Mouse (Mus musculus): ENCODE data around the gene Ppig. TPM values are rescaled to one million over a fixed set of nuclear protein-coding genes. Genes with fewer than 3 reads are reported as not detected.

The Ppig gene
- total RNA-seq, 2 experiments from 2014 or later, result 33.8 to 40.1 TPM

DNA sequence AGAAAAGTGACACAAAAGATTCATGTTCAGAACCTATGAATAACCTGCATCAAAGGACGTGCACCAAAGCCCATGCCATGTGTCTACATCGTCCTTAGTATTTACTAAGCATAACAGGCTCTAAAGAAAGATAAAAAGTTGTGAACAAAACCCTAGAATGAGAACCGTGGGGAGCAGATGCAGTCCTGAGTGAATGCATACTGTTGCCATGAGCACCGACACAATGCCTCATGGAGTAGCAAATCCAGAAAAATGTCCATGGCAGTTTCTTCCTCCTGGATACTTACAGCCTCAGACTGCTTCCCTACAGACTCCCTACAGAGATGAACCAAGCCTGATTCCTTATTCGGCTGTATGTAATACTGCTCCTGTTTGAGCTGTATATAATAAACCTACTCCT, 38.6 kb downstream of the Ppig start:
- no peak for DNase-seq

DNA sequence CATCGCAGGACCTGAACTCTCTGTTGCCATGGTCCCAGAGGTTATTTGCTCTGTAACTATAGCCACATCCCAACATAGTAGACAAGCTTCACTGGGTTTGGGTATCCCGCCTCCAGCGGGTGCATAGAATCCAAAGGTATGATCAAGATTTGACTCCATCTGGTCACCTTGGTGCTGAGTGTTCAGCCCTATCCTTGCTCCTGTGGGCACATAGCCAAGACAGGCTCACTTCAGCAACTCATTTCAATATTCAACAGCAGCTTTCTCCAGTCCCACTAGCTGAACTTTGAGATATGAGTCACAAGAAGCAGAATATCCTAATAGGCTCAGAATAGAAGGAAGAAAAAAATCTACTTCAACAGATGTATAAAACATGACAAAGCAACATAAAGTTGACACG, 41.0 kb downstream of the Ppig start:
- no peak for DNase-seq

DNA sequence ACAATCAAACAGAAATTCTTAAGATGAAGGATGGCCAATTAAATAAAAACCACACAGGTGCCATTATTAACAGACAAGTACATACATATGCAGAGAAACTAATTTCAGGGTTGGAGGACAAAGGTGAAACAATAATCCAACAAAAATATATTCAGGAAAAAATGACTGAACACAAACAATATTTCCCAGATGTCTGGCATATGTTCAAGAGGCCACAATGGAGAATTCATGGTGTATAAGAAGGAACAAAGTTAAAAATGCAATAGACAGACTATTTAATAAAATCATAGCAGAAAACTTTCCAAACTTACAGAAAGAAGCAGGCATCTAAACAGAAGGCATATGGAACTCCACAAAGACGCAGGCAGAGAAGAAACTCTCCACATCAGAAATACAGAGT, 42.4 kb downstream of the Ppig start:
- no peak for DNase-seq

DNA sequence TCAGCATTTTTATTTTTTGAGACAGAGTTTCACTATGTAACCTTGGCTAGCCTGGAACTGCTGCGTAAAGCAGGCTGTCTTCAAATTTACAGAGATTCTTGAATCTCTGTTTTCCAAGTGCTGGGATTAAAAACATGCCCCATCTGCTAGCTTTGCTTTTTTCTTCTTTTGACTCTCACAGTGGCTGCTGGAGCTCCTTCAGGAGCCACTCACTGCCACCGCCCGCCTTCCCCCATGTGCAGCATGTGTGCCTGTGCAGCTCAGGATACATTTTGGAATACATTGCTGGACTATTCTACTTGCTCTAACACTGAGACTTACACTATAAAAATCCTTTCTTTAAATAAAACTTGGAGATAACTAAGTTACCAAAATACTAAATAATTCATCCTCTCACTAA, 51.0 kb downstream of the Ppig start:
- DNase-seq, result no peak

DNA sequence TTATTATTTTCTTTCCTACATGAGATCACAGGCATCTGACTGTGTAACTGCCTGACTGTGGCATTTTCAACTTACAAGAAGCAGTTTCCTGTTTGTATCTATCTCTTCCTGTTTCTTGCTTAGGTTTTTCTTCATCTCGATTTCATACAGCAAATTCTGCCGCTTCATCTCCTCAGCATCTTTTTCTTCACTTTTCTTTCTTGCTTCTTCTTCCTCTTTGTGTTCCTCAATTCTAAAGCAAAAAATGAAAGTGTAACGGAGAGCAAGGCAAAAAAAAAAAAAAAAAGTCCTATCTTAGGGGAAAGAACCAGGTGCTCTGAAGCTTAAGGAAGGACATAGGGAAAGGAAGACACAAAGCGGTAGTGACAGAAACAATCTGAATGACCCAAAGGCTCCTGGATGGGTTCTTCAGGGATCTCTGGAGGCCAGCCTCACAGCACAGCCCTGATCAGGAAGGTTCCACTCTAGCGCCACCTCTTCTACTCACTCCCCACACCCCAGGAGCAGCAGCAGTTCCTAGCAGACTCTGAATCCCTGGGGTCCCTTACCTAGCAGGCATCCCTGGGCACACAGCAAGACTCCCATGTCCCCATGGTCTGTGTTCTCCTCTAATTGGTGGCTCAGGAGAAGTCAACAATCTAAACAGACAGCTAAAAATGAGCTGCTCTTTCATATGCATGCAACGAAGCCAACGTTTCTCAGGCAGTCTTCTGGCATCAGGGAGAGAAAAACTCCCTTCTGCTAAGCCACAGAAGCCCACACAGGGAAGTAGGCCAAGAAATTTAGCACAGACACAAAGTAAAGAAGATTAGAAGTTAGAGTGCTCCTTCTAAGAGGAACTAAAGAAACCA, 55.9 kb downstream of the Ppig start:
- no peak for DNase-seq

DNA sequence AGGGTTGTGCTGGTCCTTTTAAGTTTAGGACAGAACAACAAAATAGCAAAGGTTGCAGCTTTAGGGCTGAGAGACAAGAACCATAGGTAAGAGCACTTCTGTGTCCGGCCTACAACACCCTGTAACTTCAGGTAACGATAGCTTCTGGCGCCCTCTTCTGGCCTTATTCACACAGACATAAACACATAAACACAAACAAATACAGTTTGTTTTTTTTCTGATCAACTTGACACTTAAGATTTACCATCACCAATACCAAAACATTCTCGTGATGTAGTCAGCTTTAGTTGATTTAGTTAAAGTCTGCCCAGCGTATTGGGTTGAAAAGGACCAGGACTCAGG, 56.5 kb downstream of the Ppig start:
- DNase-seq, result peak in 1 of 2 experiments; percentile 17

- DNase-seq, result no peak
These were observed 66.6 kb downstream of the Ppig start for GRCm38 (mm10) chr2:69788974-69789373.

DNA sequence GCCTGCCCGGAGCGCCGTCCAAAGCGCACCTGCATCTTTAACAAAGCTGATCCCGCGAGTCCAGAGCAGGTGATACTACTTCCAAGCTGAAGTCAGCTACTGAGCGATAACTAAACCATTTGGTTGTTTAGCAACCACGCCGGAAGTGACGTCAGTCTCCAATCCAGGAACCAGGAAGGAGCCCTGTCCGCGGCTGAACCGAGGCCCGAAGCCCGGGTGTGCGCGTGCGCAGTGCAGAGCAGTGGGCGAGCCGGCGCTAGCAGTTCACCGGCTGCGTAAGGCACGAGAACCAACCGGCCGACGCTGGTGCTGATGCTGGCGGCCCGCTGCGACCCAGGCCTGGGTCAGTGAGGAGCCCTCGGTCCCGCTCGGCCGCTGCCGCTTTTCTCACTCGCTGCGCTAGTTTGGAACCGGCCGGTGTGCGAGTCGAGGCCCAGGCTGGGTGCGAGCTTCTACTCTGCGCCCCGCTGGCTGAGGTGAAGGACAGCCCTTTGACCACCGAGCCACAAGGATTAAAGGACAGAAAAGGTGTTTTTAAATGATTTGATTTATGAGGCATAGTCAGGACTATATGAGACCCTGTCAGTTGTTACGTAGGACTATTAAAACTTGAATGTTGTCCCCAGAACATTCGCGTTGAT, 67.2 kb downstream of the Ppig start, which contains the start of the genes Ccdc173 and Phospho2:
Ccdc173 (minus strand) TSS at position 147 of the 641 bp plus-strand sequence.
Phospho2 (plus strand) TSS at position 195 of the 641 bp plus-strand sequence.
- DNase-seq, result peak; percentile 98 to 99

- DNase-seq, result peak; percentile 88 to 94
These were observed 67.9 kb downstream of the Ppig start for GRCm38 (mm10) chr2:69790285-69790684.

- DNase-seq, result no peak
These were observed 68.4 kb downstream of the Ppig start for GRCm38 (mm10) chr2:69790722-69791121.

DNA sequence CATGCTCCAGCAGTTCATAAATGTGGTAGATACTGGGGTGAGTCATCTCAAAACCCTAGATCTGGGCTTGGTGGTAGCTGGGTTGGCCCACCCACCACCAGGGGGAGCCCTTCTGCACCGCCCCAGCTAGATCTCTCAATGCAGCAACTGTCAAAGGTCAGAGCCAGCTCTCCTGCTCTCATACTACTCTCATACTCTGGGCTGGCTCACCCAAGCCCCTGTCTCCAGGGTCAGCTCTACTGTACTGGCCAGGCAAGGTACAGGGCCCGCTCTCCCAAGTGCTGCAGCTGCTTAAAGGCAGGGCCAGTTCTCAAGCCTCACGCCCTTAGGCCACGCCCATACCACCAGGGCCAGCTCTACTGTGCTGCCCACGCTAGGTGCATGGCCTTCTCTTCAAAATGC, 80.6 kb downstream of the Ppig start:
- DNase-seq, result peak; percentile 75 to 83

Other genes with a start within 250 kb of the Ppig start
- 1 to 10 TPM in 1 of 2 experiments, under 1 TPM in 1; 0.72 to 1.4 TPM for gene Lrp2, start 136.5 kb upstream of the Ppig start, total RNA-seq (2021)
- gene Bbs5, start 75.4 kb upstream of the Ppig start, total RNA-seq (2021), result 1 to 10 TPM; 4.3 to 4.4 TPM
- 10 to 100 TPM; 74.2 to 74.4 TPM for gene Klhl41, start 52.4 kb upstream of the Ppig start, total RNA-seq (2021)
- 10 to 100 TPM; 29.1 to 29.7 TPM for gene Fastkd1, start 9.0 kb upstream of the Ppig start, total RNA-seq (2021)
- under 1 TPM; 0.42 to 0.51 TPM for gene Ccdc173, start 67.0 kb downstream of the Ppig start, total RNA-seq (2021)
- gene Phospho2, start 67.1 kb downstream of the Ppig start, total RNA-seq (2021), result 10 to 100 TPM; 28.6 to 33.1 TPM
- gene Klhl23, start 99.4 kb downstream of the Ppig start, total RNA-seq (2021), result 10 to 100 TPM; 26.0 to 34.4 TPM
- gene Ssb, start 139.0 kb downstream of the Ppig start, total RNA-seq (2021), result 10 to 100 TPM; 58.9 to 66.2 TPM
- gene Mettl5, start 163.1 kb downstream of the Ppig start, total RNA-seq (2021), result 10 to 100 TPM; 21.6 to 22.6 TPM
- gene Ubr3, start 174.7 kb downstream of the Ppig start, total RNA-seq (2021), result 100 to 1,000 TPM; 120 to 124 TPM